Mouse (Mus musculus): ENCODE results near the gene Hhip. TPM values are rescaled to one million over a fixed set of nuclear protein-coding genes. Genes with fewer than 3 reads are reported as not detected.

Gene Hhip
- not detected in 2 replicates for total RNA-seq (2014; fragmentation: Nextera tagmentation)
- not detected in 2 replicates for total RNA-seq (2017)

GRCm38 (mm10) chr8:80057198-80058174, at the start of gene Hhip:
Gene Hhip, minus strand, starts transcription at chr8:80058006.
- peak; percentile 57 for ATAC-seq (replicated peaks; ENCODE audit: low FRiP score, low TSS enrichment, poor library complexity, severe bottlenecking)

GRCm38 (mm10) chr8:80087021-80087420, 29.2 kb upstream of the Hhip start:
- ATAC-seq (replicated peaks; ENCODE audit: low FRiP score, low TSS enrichment, poor library complexity, severe bottlenecking) = no peak

GRCm38 (mm10) chr8:80058193-80058592, 387 bp upstream of the Hhip start:
- no peak for ATAC-seq (replicated peaks; ENCODE audit: low FRiP score, low TSS enrichment, poor library complexity, severe bottlenecking)

GRCm38 (mm10) chr8:80056331-80057070, 1.3 kb downstream of the Hhip start:
- no peak for ATAC-seq (replicated peaks; ENCODE audit: low FRiP score, low TSS enrichment, poor library complexity, severe bottlenecking)

GRCm38 (mm10) chr8:80055777-80056176, 2.0 kb downstream of the Hhip start:
- ATAC-seq (replicated peaks; ENCODE audit: low FRiP score, low TSS enrichment, poor library complexity, severe bottlenecking) = no peak

- ATAC-seq (replicated peaks; ENCODE audit: low FRiP score, low TSS enrichment, poor library complexity, severe bottlenecking) = no peak
Measured at GRCm38 (mm10) chr8:80055094-80055493, 2.7 kb downstream of the Hhip start.

GRCm38 (mm10) chr8:80054216-80054615, 3.6 kb downstream of the Hhip start:
- ATAC-seq (replicated peaks; ENCODE audit: low FRiP score, low TSS enrichment, poor library complexity, severe bottlenecking) = no peak

- no peak for ATAC-seq (replicated peaks; ENCODE audit: low FRiP score, low TSS enrichment, poor library complexity, severe bottlenecking)
Measured at GRCm38 (mm10) chr8:80052838-80053237, 5.0 kb downstream of the Hhip start.

- ATAC-seq (replicated peaks; ENCODE audit: low FRiP score, low TSS enrichment, poor library complexity, severe bottlenecking) = peak; percentile 51; the same call in 1 of the 2 replicates
Measured at GRCm38 (mm10) chr8:80051494-80051893, 6.3 kb downstream of the Hhip start.

- ATAC-seq (replicated peaks; ENCODE audit: low FRiP score, low TSS enrichment, poor library complexity, severe bottlenecking) = peak; percentile 77
Measured at GRCm38 (mm10) chr8:80049256-80050005, 8.4 kb downstream of the Hhip start.

- no peak for ATAC-seq (replicated peaks; ENCODE audit: low FRiP score, low TSS enrichment, poor library complexity, severe bottlenecking)
Measured at GRCm38 (mm10) chr8:80048256-80048655, 9.6 kb downstream of the Hhip start.

GRCm38 (mm10) chr8:80037644-80038253, 20.1 kb downstream of the Hhip start:
- no peak for ATAC-seq (replicated peaks; ENCODE audit: low FRiP score, low TSS enrichment, poor library complexity, severe bottlenecking)

GRCm38 (mm10) chr8:80032604-80033003, 25.2 kb downstream of the Hhip start:
- no peak for ATAC-seq (replicated peaks; ENCODE audit: low FRiP score, low TSS enrichment, poor library complexity, severe bottlenecking)

GRCm38 (mm10) chr8:80031330-80032293, 26.2 kb downstream of the Hhip start:
- no peak for ATAC-seq (replicated peaks; ENCODE audit: low FRiP score, low TSS enrichment, poor library complexity, severe bottlenecking)

- ATAC-seq (replicated peaks; ENCODE audit: low FRiP score, low TSS enrichment, poor library complexity, severe bottlenecking) = no peak
Measured at GRCm38 (mm10) chr8:80029631-80030030, 28.2 kb downstream of the Hhip start.

GRCm38 (mm10) chr8:80020469-80020868, 37.3 kb downstream of the Hhip start:
- no peak for ATAC-seq (replicated peaks; ENCODE audit: low FRiP score, low TSS enrichment, poor library complexity, severe bottlenecking)

- ATAC-seq (replicated peaks; ENCODE audit: low FRiP score, low TSS enrichment, poor library complexity, severe bottlenecking) = no peak
Measured at GRCm38 (mm10) chr8:80015818-80016217, 42.0 kb downstream of the Hhip start.

GRCm38 (mm10) chr8:80004421-80004820, 53.4 kb downstream of the Hhip start:
- no peak for ATAC-seq (replicated peaks; ENCODE audit: low FRiP score, low TSS enrichment, poor library complexity, severe bottlenecking)

All from megakaryocyte-erythroid progenitor cell, adult 5-6 weeks (primary cell).